Mouse (Mus musculus) stomach, embryonic 15.5 days (tissue): ENCODE data around the gene Erp27. TPM values are rescaled to one million over a fixed set of nuclear protein-coding genes. Genes with fewer than 3 reads are reported as not detected.
"Not testable (repeated sequence)": the region's sequence is repeated elsewhere in the genome, so short reads cannot be mapped to it uniquely, and the experiment has no call there.

Source experiments
- ATAC-seq: fragments of 200-750 bp; cut with Nextera tagmentation; 2 replicates; pipeline ENCODE4 v1.8.0; 2017; ENCODE audit warnings: low read depth, moderate number of reproducible peaks, moderate TSS enrichment; ENCODE audit not compliant: insufficient read depth, low FRiP score
- H3K27ac ChIP-seq: fragments of 300-500 bp; sonication (generic); 2 replicates; pipeline ENCODE4 v1.5.1; 2015; ENCODE audit warnings: mild to moderate bottlenecking, inconsistent platforms
- H3K27me3 ChIP-seq: fragments of 300-500 bp; sonication (generic); replicated peaks from 2 replicates; pipeline ENCODE4 v1.6.1; 2015; ENCODE audit warnings: inconsistent platforms
- H3K36me3 ChIP-seq: fragments of 300-500 bp; sonication (generic); 2 replicates; pipeline ENCODE4 v1.6.1; 2015; ENCODE audit warnings: inconsistent platforms
- H3K4me1 ChIP-seq: fragments of 300-500 bp; sonication (generic); 2 replicates; pipeline ENCODE4 v1.6.1; 2015; ENCODE audit warnings: inconsistent platforms
- H3K4me2 ChIP-seq: fragments of 300-500 bp; sonication (generic); 2 replicates; pipeline ENCODE4 v1.6.1; 2015; ENCODE audit warnings: mild to moderate bottlenecking, inconsistent platforms
- H3K4me3 ChIP-seq: fragments of 300-500 bp; sonication (generic); replicated peaks from 2 replicates; pipeline ENCODE4 v1.5.1; 2015; ENCODE audit warnings: inconsistent platforms
- H3K9ac ChIP-seq: fragments of 300-500 bp; sonication (generic); 2 replicates; pipeline ENCODE4 v1.6.1; 2015; ENCODE audit warnings: inconsistent platforms
- H3K9me3 ChIP-seq: fragments of 300-500 bp; sonication (generic); 2 replicates; pipeline ENCODE4 v1.6.1; 2016; ENCODE audit warnings: inconsistent platforms
- WGBS: fragments of 180-500 bp; shearing (Covaris S2); methylation state at CpG from one replicate; pipeline ENCODE4 v1.1.7; 2015; 5-methylcytosine and 5-hydroxymethylcytosine counted together
- polyA plus RNA-seq: library from polyadenylated mRNA; unstranded; fragments of >200 nt; fragmentation: Nextera tagmentation; extraction: Ambion mirVana; gene quantifications from 2 replicates; pipeline ENCODE4 v1.2.1, GENCODE M21; 2015

The Erp27 gene
- polyA plus RNA-seq, 1 experiment from 2014 or later: 40.1 TPM

DNA sequence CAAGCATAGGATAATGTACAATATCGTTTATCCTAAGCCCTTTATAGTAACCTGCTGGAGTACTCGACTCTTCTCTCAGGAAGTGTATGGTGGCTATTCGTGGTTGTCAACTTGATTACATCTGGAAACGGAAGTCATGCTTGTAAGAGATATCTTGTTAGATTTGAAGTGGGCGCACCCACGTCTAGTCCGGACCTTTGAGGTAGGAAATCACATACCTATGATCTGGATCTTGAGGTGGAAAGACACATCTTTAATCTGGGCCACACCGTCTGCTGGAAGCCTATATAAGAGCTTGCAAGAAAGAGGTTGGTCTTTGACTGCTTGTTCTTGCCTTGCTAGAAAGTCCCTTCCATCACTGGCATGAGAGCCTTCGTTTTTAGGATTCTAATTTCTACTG lies 19.5 kb downstream of the Erp27 start:
- H3K4me2 ChIP-seq: no peak overlapping the region
- H3K27ac ChIP-seq: no peak overlapping the region
- no peak overlapping the region for H3K4me3 ChIP-seq
- H3K9me3 ChIP-seq: no peaks in the 10 kb centered on the region
- ATAC-seq: no peak
- H3K9ac ChIP-seq: no peak overlapping the region
- 0 out of 2 replicates have a peak, but pooled peaks cover 3% of the 10 kb centered on the region for H3K4me1 ChIP-seq
- H3K36me3 ChIP-seq: no peaks in the 10 kb centered on the region
- 91% methylated on average over 9 of the region's 9 CpGs for WGBS
- no peaks in the 10 kb centered on the region for H3K27me3 ChIP-seq

DNA sequence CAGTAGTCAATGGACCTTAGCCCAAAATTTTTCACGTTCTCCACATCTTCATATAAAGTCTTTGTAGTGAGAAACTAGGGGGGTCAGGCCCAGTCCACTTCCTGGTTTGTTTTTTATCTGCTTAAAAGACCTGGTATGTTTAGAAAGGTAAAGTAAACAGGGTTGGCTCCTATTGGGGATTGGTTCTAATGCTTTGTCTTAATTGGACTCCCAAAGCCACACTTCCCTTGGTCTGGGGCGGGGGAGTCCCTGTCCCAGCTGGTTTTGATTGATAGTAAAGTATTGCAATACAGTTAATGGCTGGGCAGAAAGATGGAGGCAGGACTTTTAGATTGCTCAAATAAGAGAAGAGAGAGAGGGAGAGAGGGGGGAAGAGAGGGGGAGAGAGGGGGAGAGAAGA lies 21.0 kb downstream of the Erp27 start:
- 46% methylated on average over 2 of the region's 2 CpGs for WGBS
- peak overlapping the region; percentile 48; the same call in 1 of the 2 replicates for H3K27ac ChIP-seq

GRCm38 (mm10) chr6:136900369-136901009 lies 21.5 kb downstream of the Erp27 start:
- Histone ChIP-seq H3K27me3 (no peaks in the 10 kb centered on the region), H3K4me3 (no peak overlapping the region), H3K4me2 (no peak overlapping the region), H3K27ac (peak overlapping the region; percentile 63), H3K4me1 (no peaks in the 10 kb centered on the region), H3K36me3 (no peaks in the 10 kb centered on the region), H3K9me3 (no peaks in the 10 kb centered on the region), H3K9ac (no peak overlapping the region)
- 29% methylated on average over 4 of the region's 4 CpGs for WGBS
- peak; percentile 84; the same call in 1 of the 2 replicates for ATAC-seq

More for the DNA sequence above, 21.0 kb downstream of the Erp27 start:
- Histone ChIP-seq H3K36me3 (no peaks in the 10 kb centered on the region), H3K4me2 (no peak overlapping the region), H3K9me3 (no peaks in the 10 kb centered on the region), H3K4me1 (no peaks in the 10 kb centered on the region), H3K27me3 (no peaks in the 10 kb centered on the region), H3K4me3 (no peak overlapping the region), H3K9ac (no peak overlapping the region)
- ATAC-seq: peak; percentile 72

- WGBS: 57% methylated on average over 2 of the region's 2 CpGs
- Histone ChIP-seq H3K4me1 (peaks cover 10% of the 10 kb centered on the region), H3K27ac (no peak overlapping the region)
These were observed 23.0 kb downstream of the Erp27 start for GRCm38 (mm10) chr6:136898954-136899353.

GRCm38 (mm10) chr6:136898222-136898621 lies 23.8 kb downstream of the Erp27 start:
- no peaks in the 10 kb centered on the region for H3K9me3 ChIP-seq
- no peaks in the 10 kb centered on the region for H3K27me3 ChIP-seq
- no peak overlapping the region for H3K4me2 ChIP-seq
- no peaks in the 10 kb centered on the region for H3K36me3 ChIP-seq
- H3K4me1 ChIP-seq: peaks cover 10% of the 10 kb centered on the region
- WGBS: 35% methylated on average over 4 of the region's 4 CpGs
- no peak overlapping the region for H3K4me3 ChIP-seq
- H3K9ac ChIP-seq: no peak overlapping the region
- peak overlapping the region; percentile 71 for H3K27ac ChIP-seq
- ATAC-seq: no peak

More at GRCm38 (mm10) chr6:136898954-136899353, 23.0 kb downstream of the Erp27 start:
- no peaks in the 10 kb centered on the region for H3K36me3 ChIP-seq
- ATAC-seq: no peak
- H3K27me3 ChIP-seq: no peaks in the 10 kb centered on the region
- H3K4me3 ChIP-seq: no peak overlapping the region
- no peak overlapping the region for H3K9ac ChIP-seq
- no peaks in the 10 kb centered on the region for H3K9me3 ChIP-seq
- H3K4me2 ChIP-seq: no peak overlapping the region

GRCm38 (mm10) chr6:136897789-136898188 lies 24.2 kb downstream of the Erp27 start:
- H3K27ac ChIP-seq: peak overlapping the region; percentile 71
- H3K27me3 ChIP-seq: no peaks in the 10 kb centered on the region
- H3K36me3 ChIP-seq: no peaks in the 10 kb centered on the region
- no peak overlapping the region for H3K9ac ChIP-seq
- no peak overlapping the region for H3K4me3 ChIP-seq
- H3K4me1 ChIP-seq: peaks cover 10% of the 10 kb centered on the region
- 53% methylated on average over 4 of the region's 4 CpGs for WGBS
- H3K9me3 ChIP-seq: no peaks in the 10 kb centered on the region
- no peak overlapping the region for H3K4me2 ChIP-seq
- no peak for ATAC-seq

GRCm38 (mm10) chr6:136894532-136895339 lies 27.2 kb downstream of the Erp27 start:
- Histone ChIP-seq H3K36me3 (no peaks in the 10 kb centered on the region), H3K27ac (peak overlapping the region; percentile 77), H3K4me1 (peaks cover 10% of the 10 kb centered on the region), H3K27me3 (no peaks in the 10 kb centered on the region), H3K9me3 (no peaks in the 10 kb centered on the region), H3K4me2 (no peak overlapping the region), H3K4me3 (no peak overlapping the region), H3K9ac (no peak overlapping the region)
- ATAC-seq: peak; percentile 41; the same call in 1 of the 2 replicates
- WGBS: 24% methylated on average over 15 of the region's 15 CpGs

GRCm38 (mm10) chr6:136892002-136892401 lies 30.0 kb downstream of the Erp27 start:
- Histone ChIP-seq H3K9me3 (no peaks in the 10 kb centered on the region), H3K27ac (no peak overlapping the region), H3K27me3 (no peaks in the 10 kb centered on the region), H3K4me2 (no peak overlapping the region), H3K36me3 (no peaks in the 10 kb centered on the region), H3K4me1 (peaks cover 16% of the 10 kb centered on the region), H3K4me3 (no peak overlapping the region), H3K9ac (no peak overlapping the region)
- no peak for ATAC-seq
- WGBS: 88% methylated on average over 2 of the region's 2 CpGs

- Histone ChIP-seq H3K4me1 (peaks cover 8% of the 10 kb centered on the region), H3K27ac (no peak overlapping the region), H3K9ac (no peak overlapping the region), H3K9me3 (no peaks in the 10 kb centered on the region), H3K36me3 (no peaks in the 10 kb centered on the region), H3K27me3 (no peaks in the 10 kb centered on the region), H3K4me3 (no peak overlapping the region), H3K4me2 (no peak overlapping the region)
- no peak for ATAC-seq
- 89% methylated on average over 6 of the region's 6 CpGs for WGBS
These were observed 32.4 kb downstream of the Erp27 start for GRCm38 (mm10) chr6:136889554-136889953.

DNA sequence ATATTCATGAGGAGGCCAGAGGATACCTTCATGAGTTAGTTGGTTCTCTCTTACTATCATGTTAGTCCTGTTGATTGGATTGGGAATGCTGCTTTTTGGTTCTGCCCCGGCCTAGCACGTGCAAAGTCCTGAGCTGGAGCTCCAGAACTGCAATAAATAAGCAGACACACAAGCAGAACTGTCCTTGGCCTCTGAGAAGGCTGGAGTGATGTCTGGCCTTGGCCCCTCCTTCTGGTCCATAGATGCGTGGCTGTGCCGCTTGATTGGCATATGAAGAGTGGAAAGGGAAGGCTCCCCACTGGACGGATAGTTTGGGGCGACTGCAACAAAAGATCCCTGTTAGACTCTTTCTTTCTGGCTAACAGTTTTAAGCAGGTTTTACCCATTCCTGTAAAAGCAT lies 32.9 kb downstream of the Erp27 start:
- ATAC-seq: no peak
- H3K36me3 ChIP-seq: no peaks in the 10 kb centered on the region
- H3K4me1 ChIP-seq: 0 out of 2 replicates have a peak, but pooled peaks cover 6% of the 10 kb centered on the region
- H3K4me2 ChIP-seq: no peak overlapping the region
- 89% methylated on average over 6 of the region's 6 CpGs for WGBS
- H3K27ac ChIP-seq: no peak overlapping the region
- no peaks in the 10 kb centered on the region for H3K9me3 ChIP-seq
- H3K9ac ChIP-seq: no peak overlapping the region
- H3K4me3 ChIP-seq: no peak overlapping the region
- no peaks in the 10 kb centered on the region for H3K27me3 ChIP-seq

DNA sequence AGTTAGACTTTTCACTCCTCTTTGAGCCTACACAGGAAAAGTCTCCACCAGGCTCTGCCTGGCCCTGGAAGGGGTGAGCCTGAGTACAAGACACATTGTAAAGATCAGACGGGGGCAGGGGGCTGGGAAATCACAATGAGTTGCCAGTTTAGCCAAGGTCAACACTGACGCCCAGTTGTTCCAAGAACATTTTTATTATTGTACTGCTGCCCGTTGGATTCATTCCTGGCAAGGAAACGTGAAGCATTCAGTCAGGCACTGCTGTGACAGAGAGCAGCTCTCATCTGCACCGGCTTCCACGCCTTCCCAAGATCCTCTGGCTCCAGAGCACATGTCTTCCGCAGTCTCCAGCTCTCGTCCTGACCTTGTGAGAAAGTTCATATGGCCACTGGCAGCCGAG lies 34.1 kb downstream of the Erp27 start:
- Histone ChIP-seq H3K4me3 (no peak overlapping the region), H3K4me2 (no peak overlapping the region), H3K27ac (peak overlapping the region; percentile 66), H3K27me3 (no peaks in the 10 kb centered on the region), H3K9me3 (no peaks in the 10 kb centered on the region), H3K4me1 (0 out of 2 replicates have a peak, but pooled peaks cover 6% of the 10 kb centered on the region), H3K36me3 (no peaks in the 10 kb centered on the region), H3K9ac (no peak overlapping the region)
- WGBS: 40% methylated on average over 9 of the region's 9 CpGs
- no peak; the same call in 1 of the 2 replicates for ATAC-seq

- not testable (repeated sequence) for H3K4me3 ChIP-seq, H3K4me1 ChIP-seq, H3K9ac ChIP-seq, H3K9me3 ChIP-seq, ATAC-seq, H3K4me2 ChIP-seq, H3K27ac ChIP-seq, H3K27me3 ChIP-seq, H3K36me3 ChIP-seq
- WGBS: 50% methylated on average over 1 of the region's 1 CpGs
These were observed 37.2 kb downstream of the Erp27 start for GRCm38 (mm10) chr6:136884766-136885165.
